Mouse (Mus musculus): ENCODE results near the gene Apol7b. TPM values are rescaled to one million over a fixed set of nuclear protein-coding genes. Genes with fewer than 3 reads are reported as not detected.
"Not testable (repeated sequence)": the region's sequence is repeated elsewhere in the genome, so short reads cannot be mapped to it uniquely, and the experiment has no call there.

The Apol7b gene
- polyA plus RNA-seq, 1 experiment from 2014 or later = not detected

GRCm38 (mm10) chr15:77428690-77429448 lies 18.4 kb downstream of the Apol7b start:
- WGBS = 76% methylated on average over 8 of the region's 10 CpGs
- not testable (repeated sequence) for DNase-seq (ENCODE audit: low spot score)

GRCm38 (mm10) chr15:77422925-77423324 lies 24.4 kb downstream of the Apol7b start:
- ATAC-seq (ENCODE audit: low read depth); H3K36me3 ChIP-seq (ENCODE audit: control insufficient read depth, insufficient read depth, low read length); H3K4me3 ChIP-seq (ENCODE audit: low read depth, low read length); H3K9ac ChIP-seq (ENCODE audit: low read depth, low read length); H3K4me1 ChIP-seq (ENCODE audit: control insufficient read depth, insufficient read depth, low read length); DNase-seq (ENCODE audit: low spot score); H3K27ac ChIP-seq (replicated peaks; ENCODE audit: low read depth, low read length); H3K4me2 ChIP-seq (ENCODE audit: low read depth, low read length); H3K9me3 ChIP-seq (ENCODE audit: control insufficient read depth, low read length); H3K27me3 ChIP-seq (replicated peaks; ENCODE audit: control insufficient read depth, insufficient read depth, low read length): not testable (repeated sequence)
- 65% methylated on average over 3 of the region's 7 CpGs for WGBS

More at GRCm38 (mm10) chr15:77428690-77429448, 18.4 kb downstream of the Apol7b start:
- not testable (repeated sequence) for H3K36me3 ChIP-seq (ENCODE audit: control insufficient read depth, insufficient read depth, low read length); H3K4me2 ChIP-seq (ENCODE audit: low read depth, low read length); H3K9me3 ChIP-seq (ENCODE audit: control insufficient read depth, low read length); ATAC-seq (ENCODE audit: low read depth); H3K27ac ChIP-seq (replicated peaks; ENCODE audit: low read depth, low read length); H3K9ac ChIP-seq (ENCODE audit: low read depth, low read length); H3K4me1 ChIP-seq (ENCODE audit: control insufficient read depth, insufficient read depth, low read length); H3K4me3 ChIP-seq (ENCODE audit: low read depth, low read length); H3K27me3 ChIP-seq (replicated peaks; ENCODE audit: control insufficient read depth, insufficient read depth, low read length)

GRCm38 (mm10) chr15:77419657-77420056 lies 27.6 kb downstream of the Apol7b start:
- H3K4me2 ChIP-seq (ENCODE audit: low read depth, low read length); H3K4me1 ChIP-seq (ENCODE audit: control insufficient read depth, insufficient read depth, low read length); ATAC-seq (ENCODE audit: low read depth); H3K27me3 ChIP-seq (replicated peaks; ENCODE audit: control insufficient read depth, insufficient read depth, low read length); H3K27ac ChIP-seq (replicated peaks; ENCODE audit: low read depth, low read length); H3K9me3 ChIP-seq (ENCODE audit: control insufficient read depth, low read length); H3K36me3 ChIP-seq (ENCODE audit: control insufficient read depth, insufficient read depth, low read length); DNase-seq (ENCODE audit: low spot score); H3K9ac ChIP-seq (ENCODE audit: low read depth, low read length); H3K4me3 ChIP-seq (ENCODE audit: low read depth, low read length): not testable (repeated sequence)
- no CpG with 5 or more reads among the region's 3 CpGs for WGBS

GRCm38 (mm10) chr15:77416655-77417333 lies 30.5 kb downstream of the Apol7b start:
- H3K36me3 ChIP-seq (ENCODE audit: control insufficient read depth, insufficient read depth, low read length); H3K27ac ChIP-seq (replicated peaks; ENCODE audit: low read depth, low read length); H3K4me1 ChIP-seq (ENCODE audit: control insufficient read depth, insufficient read depth, low read length); DNase-seq (ENCODE audit: low spot score); ATAC-seq (ENCODE audit: low read depth); H3K4me2 ChIP-seq (ENCODE audit: low read depth, low read length); H3K4me3 ChIP-seq (ENCODE audit: low read depth, low read length); H3K27me3 ChIP-seq (replicated peaks; ENCODE audit: control insufficient read depth, insufficient read depth, low read length); H3K9ac ChIP-seq (ENCODE audit: low read depth, low read length); H3K9me3 ChIP-seq (ENCODE audit: control insufficient read depth, low read length): not testable (repeated sequence)
- 17% methylated on average over 2 of the region's 10 CpGs for WGBS

DNA sequence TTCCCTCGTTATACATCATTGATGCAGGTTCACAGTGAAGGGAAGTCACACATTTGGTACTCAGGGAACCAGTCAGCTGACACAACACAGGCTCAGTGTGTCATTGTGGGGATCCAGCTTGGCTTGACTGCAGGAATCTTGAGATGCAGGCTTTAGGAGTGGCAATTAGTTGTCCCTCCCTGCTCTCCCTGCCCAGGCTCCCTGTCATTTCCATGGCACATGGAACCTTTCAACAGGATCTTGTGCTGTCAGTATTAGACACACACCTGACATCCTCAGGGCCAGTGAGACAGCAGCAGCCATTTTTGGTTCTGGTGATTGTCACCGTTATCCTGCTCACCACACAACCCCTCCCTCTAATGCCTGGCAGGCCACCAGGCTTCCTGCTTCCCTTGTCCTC lies 31.6 kb downstream of the Apol7b start:
- H3K9me3 ChIP-seq (ENCODE audit: control insufficient read depth, low read length); H3K27me3 ChIP-seq (replicated peaks; ENCODE audit: control insufficient read depth, insufficient read depth, low read length); ATAC-seq (ENCODE audit: low read depth); H3K27ac ChIP-seq (replicated peaks; ENCODE audit: low read depth, low read length); H3K36me3 ChIP-seq (ENCODE audit: control insufficient read depth, insufficient read depth, low read length); DNase-seq (ENCODE audit: low spot score); H3K4me3 ChIP-seq (ENCODE audit: low read depth, low read length); H3K4me2 ChIP-seq (ENCODE audit: low read depth, low read length); H3K9ac ChIP-seq (ENCODE audit: low read depth, low read length); H3K4me1 ChIP-seq (ENCODE audit: control insufficient read depth, insufficient read depth, low read length): not testable (repeated sequence)
- 68% methylated on average over 2 of the region's 2 CpGs for WGBS

GRCm38 (mm10) chr15:77412695-77413094 lies 34.6 kb downstream of the Apol7b start:
- not testable (repeated sequence) for H3K9me3 ChIP-seq (ENCODE audit: control insufficient read depth, low read length); H3K4me3 ChIP-seq (ENCODE audit: low read depth, low read length); ATAC-seq (ENCODE audit: low read depth); DNase-seq (ENCODE audit: low spot score); H3K27me3 ChIP-seq (replicated peaks; ENCODE audit: control insufficient read depth, insufficient read depth, low read length); H3K4me2 ChIP-seq (ENCODE audit: low read depth, low read length); H3K36me3 ChIP-seq (ENCODE audit: control insufficient read depth, insufficient read depth, low read length); H3K9ac ChIP-seq (ENCODE audit: low read depth, low read length); H3K27ac ChIP-seq (replicated peaks; ENCODE audit: low read depth, low read length); H3K4me1 ChIP-seq (ENCODE audit: control insufficient read depth, insufficient read depth, low read length)
- WGBS = 43% methylated on average over 3 of the region's 4 CpGs

DNA sequence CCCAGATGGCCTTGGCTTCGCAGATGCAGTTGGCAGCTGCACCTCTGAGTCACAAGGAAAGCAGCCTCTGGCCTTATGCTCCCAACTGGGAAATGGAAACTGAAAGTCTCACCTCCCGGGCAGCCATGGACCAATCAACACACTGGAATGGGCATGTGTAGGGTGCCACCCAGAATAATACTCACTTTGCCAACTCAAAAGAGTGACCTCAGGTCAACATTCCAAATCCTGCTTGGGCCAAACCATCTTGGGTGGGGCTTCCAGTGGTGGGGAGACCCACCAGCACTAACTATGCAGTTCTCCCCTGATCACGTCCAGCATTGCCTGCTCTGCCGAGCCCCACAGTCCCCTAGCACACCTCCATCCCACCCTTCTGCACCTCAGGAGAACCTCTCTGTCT lies 36.3 kb downstream of the Apol7b start, which contains the start of gene Apol9a:
Gene Apol9a, minus strand, starts transcription at position 101 of the 400 bp plus-strand sequence.
- H3K27ac ChIP-seq (replicated peaks; ENCODE audit: low read depth, low read length); H3K4me2 ChIP-seq (ENCODE audit: low read depth, low read length); H3K4me3 ChIP-seq (ENCODE audit: low read depth, low read length); ATAC-seq (ENCODE audit: low read depth); H3K4me1 ChIP-seq (ENCODE audit: control insufficient read depth, insufficient read depth, low read length); H3K9me3 ChIP-seq (ENCODE audit: control insufficient read depth, low read length); DNase-seq (ENCODE audit: low spot score); H3K9ac ChIP-seq (ENCODE audit: low read depth, low read length); H3K27me3 ChIP-seq (replicated peaks; ENCODE audit: control insufficient read depth, insufficient read depth, low read length); H3K36me3 ChIP-seq (ENCODE audit: control insufficient read depth, insufficient read depth, low read length): not testable (repeated sequence)
- WGBS = 60% methylated on average over 1 of the region's 4 CpGs

DNA sequence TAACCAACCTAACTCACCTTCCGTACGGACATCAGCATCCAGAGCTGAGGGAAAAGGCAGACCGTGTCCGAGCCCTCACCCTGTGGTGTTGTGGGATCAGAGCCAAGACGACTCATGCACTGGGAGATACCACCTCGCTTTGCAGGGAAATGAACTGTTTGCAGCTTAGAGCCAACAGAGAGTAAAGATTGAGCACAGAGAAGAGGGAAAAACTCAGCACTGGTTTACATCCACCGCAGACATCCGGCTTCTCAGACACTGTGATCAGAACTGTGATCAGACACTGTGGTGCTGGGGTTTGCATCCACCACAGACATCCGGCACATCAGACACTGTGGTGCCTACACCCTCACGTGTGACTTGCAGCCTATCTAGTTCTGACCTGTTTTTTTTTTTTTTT lies 40.9 kb downstream of the Apol7b start:
- 62% methylated on average over 10 of the region's 10 CpGs for WGBS
- not testable (repeated sequence) for H3K36me3 ChIP-seq (ENCODE audit: control insufficient read depth, insufficient read depth, low read length); H3K4me2 ChIP-seq (ENCODE audit: low read depth, low read length); H3K27ac ChIP-seq (replicated peaks; ENCODE audit: low read depth, low read length); H3K9me3 ChIP-seq (ENCODE audit: control insufficient read depth, low read length); H3K27me3 ChIP-seq (replicated peaks; ENCODE audit: control insufficient read depth, insufficient read depth, low read length); H3K4me1 ChIP-seq (ENCODE audit: control insufficient read depth, insufficient read depth, low read length); H3K9ac ChIP-seq (ENCODE audit: low read depth, low read length); ATAC-seq (ENCODE audit: low read depth); H3K4me3 ChIP-seq (ENCODE audit: low read depth, low read length); DNase-seq (ENCODE audit: low spot score)

Measured in embryonic facial prominence, embryonic 14.5 days (tissue).